Mouse (Mus musculus) stomach, embryonic 14.5 days (tissue): ENCODE data around the gene Foxk1. TPM values are rescaled to one million over a fixed set of nuclear protein-coding genes. Genes with fewer than 3 reads are reported as not detected.

Experiments
- ATAC-seq: fragments of 200-750 bp; cut with Nextera tagmentation; 2 replicates; pipeline ENCODE4 v1.8.0; 2017; ENCODE audit warnings: low read depth, moderate TSS enrichment; ENCODE audit not compliant: insufficient number of reproducible peaks, insufficient read depth, low FRiP score
- H3K27ac ChIP-seq: fragments of 300-500 bp; sonication (generic); 2 replicates; pipeline ENCODE4 v1.5.1; 2014; ENCODE audit warnings: mild to moderate bottlenecking, low read length, moderate library complexity, mixed read lengths
- H3K27me3 ChIP-seq: fragments of 300-500 bp; sonication (generic); 2 replicates; pipeline ENCODE4 v1.6.1; 2014; ENCODE audit warnings: low read length, control low read depth, mixed read lengths; ENCODE audit not compliant: control insufficient read depth, insufficient read depth
- H3K36me3 ChIP-seq: fragments of 300-500 bp; sonication (generic); 2 replicates; pipeline ENCODE4 v1.6.1; 2014; ENCODE audit warnings: mild to moderate bottlenecking, control low read depth, low read length, moderate library complexity, mixed read lengths; ENCODE audit not compliant: control insufficient read depth, insufficient read depth
- H3K4me1 ChIP-seq: fragments of 300-500 bp; sonication (generic); 2 replicates; pipeline ENCODE4 v1.6.1; 2014; ENCODE audit warnings: low read length, control low read depth, mixed read lengths; ENCODE audit not compliant: control insufficient read depth, insufficient read depth
- H3K4me2 ChIP-seq: fragments of 300-500 bp; sonication (generic); replicated peaks from 2 replicates; pipeline ENCODE4 v1.6.1; 2014; ENCODE audit warnings: low read depth, low read length, control low read depth
- H3K4me3 ChIP-seq: fragments of 300-500 bp; sonication (generic); 2 replicates; pipeline ENCODE4 v1.5.1; 2014; ENCODE audit warnings: low read depth, low read length, control low read depth
- H3K9ac ChIP-seq: fragments of 300-500 bp; sonication (generic); replicated peaks from 2 replicates; pipeline ENCODE4 v1.6.1; 2014; ENCODE audit warnings: low read depth, mild to moderate bottlenecking, control low read depth, low read length, moderate library complexity, mixed read lengths
- H3K9me3 ChIP-seq: fragments of 300-500 bp; sonication (generic); 2 replicates; pipeline ENCODE4 v1.6.1; 2016; ENCODE audit warnings: low read depth, low read length, control low read depth; ENCODE audit not compliant: control insufficient read depth
- WGBS: fragments of 180-500 bp; shearing (Covaris S2); extraction: QIAGEN DNeasy Blood & Tissue Kit; methylation state at CpG from one replicate; pipeline ENCODE4 v1.1.7; 2014; 5-methylcytosine and 5-hydroxymethylcytosine counted together
- polyA plus RNA-seq: library from polyadenylated mRNA; unstranded; fragments of >200 nt; fragmentation: Nextera tagmentation; extraction: Ambion mirVana; gene quantifications from 2 replicates; pipeline ENCODE4 v1.2.1, GENCODE M21; 2014

The Foxk1 gene
- polyA plus RNA-seq, 1 experiment from 2014 or later: 3.9 TPM

- peaks cover 9% of the 10 kb centered on the region; the same call in 1 of the 2 replicates for H3K36me3 ChIP-seq
Observed at GRCm38 (mm10) chr5:142409169-142409568, 7.9 kb downstream of the Foxk1 start.

GRCm38 (mm10) chr5:142410348-142410747, 9.1 kb downstream of the Foxk1 start:
- Histone ChIP-seq H3K27ac (no peak overlapping the region), H3K9ac (no peak overlapping the region), H3K4me3 (no peak overlapping the region), H3K27me3 (no peaks in the 10 kb centered on the region), H3K9me3 (no peaks in the 10 kb centered on the region), H3K4me2 (no peak overlapping the region), H3K36me3 (peaks cover 9% of the 10 kb centered on the region; the same call in 1 of the 2 replicates), H3K4me1 (peaks cover 14% of the 10 kb centered on the region; the same call in 1 of the 2 replicates)
- no peak for ATAC-seq
- WGBS: 69% methylated on average over 7 of the region's 7 CpGs

More at GRCm38 (mm10) chr5:142409169-142409568, 7.9 kb downstream of the Foxk1 start:
- no peaks in the 10 kb centered on the region for H3K27me3 ChIP-seq
- no peak overlapping the region for H3K4me2 ChIP-seq
- no peaks in the 10 kb centered on the region for H3K9me3 ChIP-seq
- 72% methylated on average over 6 of the region's 6 CpGs for WGBS
- ATAC-seq: no peak
- no peak overlapping the region for H3K27ac ChIP-seq
- H3K4me1 ChIP-seq: peaks cover 24% of the 10 kb centered on the region
- H3K9ac ChIP-seq: no peak overlapping the region
- no peak overlapping the region for H3K4me3 ChIP-seq

- H3K4me2 ChIP-seq: no peak overlapping the region
- H3K4me3 ChIP-seq: no peak overlapping the region
- WGBS: 56% methylated on average over 6 of the region's 6 CpGs
- no peaks in the 10 kb centered on the region for H3K27me3 ChIP-seq
- peaks cover 13% of the 10 kb centered on the region; the same call in 1 of the 2 replicates for H3K4me1 ChIP-seq
- no peak for ATAC-seq
- no peak overlapping the region for H3K9ac ChIP-seq
- H3K27ac ChIP-seq: no peak overlapping the region
- no peaks in the 10 kb centered on the region for H3K9me3 ChIP-seq
- H3K36me3 ChIP-seq: peaks cover 5% of the 10 kb centered on the region; the same call in 1 of the 2 replicates
Observed at GRCm38 (mm10) chr5:142412678-142413385, 11.5 kb downstream of the Foxk1 start.

GRCm38 (mm10) chr5:142413723-142414445, 12.6 kb downstream of the Foxk1 start:
- no peaks in the 10 kb centered on the region for H3K9me3 ChIP-seq
- H3K27me3 ChIP-seq: no peaks in the 10 kb centered on the region
- no peak overlapping the region for H3K4me2 ChIP-seq
- H3K4me1 ChIP-seq: peaks cover 13% of the 10 kb centered on the region; the same call in 1 of the 2 replicates
- H3K9ac ChIP-seq: no peak overlapping the region
- WGBS: 56% methylated on average over 9 of the region's 9 CpGs
- no peak for ATAC-seq
- H3K27ac ChIP-seq: no peak overlapping the region
- no peak overlapping the region for H3K4me3 ChIP-seq
- H3K36me3 ChIP-seq: no peaks in the 10 kb centered on the region

- WGBS: 66% methylated on average over 6 of the region's 6 CpGs
- no peak overlapping the region for H3K27ac ChIP-seq
- H3K4me1 ChIP-seq: peaks cover 13% of the 10 kb centered on the region; the same call in 1 of the 2 replicates
- H3K4me2 ChIP-seq: no peak overlapping the region
- H3K9ac ChIP-seq: no peak overlapping the region
- H3K9me3 ChIP-seq: no peaks in the 10 kb centered on the region
- ATAC-seq: no peak
- no peak overlapping the region for H3K4me3 ChIP-seq
- H3K27me3 ChIP-seq: no peaks in the 10 kb centered on the region
- H3K36me3 ChIP-seq: peaks cover 4% of the 10 kb centered on the region; the same call in 1 of the 2 replicates
Observed at GRCm38 (mm10) chr5:142415401-142415800, 14.1 kb downstream of the Foxk1 start.

GRCm38 (mm10) chr5:142416070-142416775, 14.9 kb downstream of the Foxk1 start:
- Histone ChIP-seq H3K36me3 (peaks cover 8% of the 10 kb centered on the region; the same call in 1 of the 2 replicates), H3K9ac (no peak overlapping the region), H3K27ac (no peak overlapping the region; the same call in 1 of the 2 replicates), H3K9me3 (no peaks in the 10 kb centered on the region), H3K4me2 (no peak overlapping the region), H3K4me1 (peaks cover 13% of the 10 kb centered on the region; the same call in 1 of the 2 replicates), H3K4me3 (no peak overlapping the region), H3K27me3 (no peaks in the 10 kb centered on the region)
- WGBS: 17% methylated on average over 14 of the region's 14 CpGs
- ATAC-seq: no peak

GRCm38 (mm10) chr5:142417104-142417503, 15.8 kb downstream of the Foxk1 start:
- Histone ChIP-seq H3K27me3 (no peaks in the 10 kb centered on the region), H3K9ac (no peak overlapping the region), H3K9me3 (no peaks in the 10 kb centered on the region), H3K4me3 (no peak overlapping the region), H3K36me3 (peaks cover 8% of the 10 kb centered on the region; the same call in 1 of the 2 replicates), H3K4me2 (no peak overlapping the region), H3K4me1 (peaks cover 13% of the 10 kb centered on the region; the same call in 1 of the 2 replicates), H3K27ac (no peak overlapping the region)
- no peak for ATAC-seq
- 84% methylated on average over 3 of the region's 3 CpGs for WGBS

GRCm38 (mm10) chr5:142417876-142418275, 16.6 kb downstream of the Foxk1 start:
- Histone ChIP-seq H3K4me2 (no peak overlapping the region), H3K9ac (no peak overlapping the region), H3K27me3 (no peaks in the 10 kb centered on the region), H3K4me3 (no peak overlapping the region), H3K4me1 (peaks cover 7% of the 10 kb centered on the region; the same call in 1 of the 2 replicates), H3K27ac (no peak overlapping the region), H3K9me3 (no peaks in the 10 kb centered on the region), H3K36me3 (peaks cover 8% of the 10 kb centered on the region; the same call in 1 of the 2 replicates)
- ATAC-seq: no peak
- WGBS: 45% methylated on average over 9 of the region's 9 CpGs
